Mouse (Mus musculus) cerebellum, adult 11-12 months (tissue): ENCODE measurements around the gene Noct.
A peak's percentile ranks its signal among the peaks of the same experiment; 100 is the strongest.

Experiments used
- DNase-seq: peaks from one replicate; pipeline ENCODE4 v3.0.0; 2022

Gene Noct

GRCm38 (mm10) chr3:51277201-51278150 is 53.2 kb downstream of the Noct start:
- peak; percentile 88 for DNase-seq

GRCm38 (mm10) chr3:51278433-51278832 is 54.2 kb downstream of the Noct start:
- no peak for DNase-seq

GRCm38 (mm10) chr3:51281727-51282126 is 57.5 kb downstream of the Noct start:
- DNase-seq: no peak

GRCm38 (mm10) chr3:51284375-51284774 is 60.1 kb downstream of the Noct start:
- no peak for DNase-seq

GRCm38 (mm10) chr3:51288880-51289821 is 64.9 kb downstream of the Noct start:
- peak; percentile 71 for DNase-seq

- DNase-seq: no peak
These were observed 70.0 kb downstream of the Noct start for GRCm38 (mm10) chr3:51294251-51294650.

- DNase-seq: no peak
These were observed 71.0 kb downstream of the Noct start for GRCm38 (mm10) chr3:51295225-51295624.

GRCm38 (mm10) chr3:51296790-51297189 is 72.5 kb downstream of the Noct start:
- DNase-seq: no peak
